Mouse (Mus musculus) CD4-positive, CD25-positive, alpha-beta regulatory T cell (primary cell): ENCODE results near the gene Nt5dc3. TPM values are rescaled to one million over a fixed set of nuclear protein-coding genes. Genes with fewer than 3 reads are reported as not detected.

Source experiments
- polyA plus RNA-seq: library from polyadenylated mRNA; unstranded; fragments of 100-300 nt; shearing (Covaris generic); gene quantifications from one replicate; pipeline ENCODE4 v1.2.1, GENCODE M21; 2017

Gene Nt5dc3
- polyA plus RNA-seq, result 2.3 TPM

GRCm38 (mm10) chr10:86778398-86779116 is at the start of gene Nt5dc3:
Gene Nt5dc3, plus strand, starts transcription at chr10:86779005.

GRCm38 (mm10) chr10:86763672-86764071 is 15.1 kb upstream of the Nt5dc3 start, which contains the start of gene Gm49358:
Gene Gm49358, plus strand, starts transcription at chr10:86763972.

Other genes starting within 250 kb of the Nt5dc3 start
- 274 TPM for gene Hsp90b1, start 73.5 kb upstream of the Nt5dc3 start, polyA plus RNA-seq
- gene Ttc41, start 73.2 kb upstream of the Nt5dc3 start, polyA plus RNA-seq, result 0.93 TPM
- gene Gm49358, start 15.0 kb upstream of the Nt5dc3 start, polyA plus RNA-seq, result 0.73 TPM
- gene Stab2, start 229.0 kb downstream of the Nt5dc3 start, polyA plus RNA-seq, result 0.60 TPM